In genomic region chr8:105138423-105138822, GRCm38 (mm10) we compare ENCODE assay signal across 9 mouse cellular contexts. TPM values are rescaled to one million over a fixed set of nuclear protein-coding genes. Genes with fewer than 3 reads are reported as not detected.
DNase-seq lines count a peak whose midpoint lies in the region; ATAC-seq and TF ChIP-seq lines count a peak whose summit lies in the region.
"Had no signal": no experiment of that assay in that cellular context is flagged by ENCODE, and none has a peak within 500 bp of the region (broad histone marks: within the 10 kb centered on the region; RNA-seq: fewer than 3 reads in every experiment).

No protein-coding gene starts in this region.

- no peak overlapping the region for H3K4me2 ChIP-seq in forebrain, embryonic 11.5 days (ENCODE audit: low read depth, low read length, severe bottlenecking)
- H3K4me2 ChIP-seq in forebrain, embryonic 16.5 days (ENCODE audit: low read length) = no peak overlapping the region
- H3K4me2 ChIP-seq: limb, embryonic 12.5 days had no signal

- peak; percentile 91 for TF ChIP-seq CTCF in G1E (IDR thresholded peaks at IDR 0.05; ENCODE audit: low read depth, low read length)

- peak; percentile 74 for DNase-seq in forebrain, embryonic 11.5 days (ENCODE audit: low spot score)
- peak; percentile 15 for DNase-seq in G1E (ENCODE audit: low spot score)
- DNase-seq in cerebellum, adult 11-12 months = peak; percentile 17
- peak; percentile 84 for DNase-seq in gastrocnemius, postnatal 10 days
- DNase-seq in layer of hippocampus, adult 18-20 months (ENCODE audit: low spot score in 2 of 2) = peak; percentile 26 to 76
- DNase-seq in splenic B cell, adult 2 months (ENCODE audit: low read depth, low spot score) = peak; percentile 77

- H3K4me1 ChIP-seq in forebrain, embryonic 11.5 days (replicated peaks; ENCODE audit: control insufficient read depth, insufficient read depth, low read length) = no peaks in the 10 kb centered on the region
- H3K4me1 ChIP-seq in forebrain, embryonic 16.5 days (replicated peaks; ENCODE audit: control insufficient read depth, insufficient read depth, low read length) = no peaks in the 10 kb centered on the region
- peaks cover 4% of the 10 kb centered on the region; the same call in 1 of the 2 replicates for H3K4me1 ChIP-seq in G1E (ENCODE audit: insufficient read depth, low read depth, low read length)
- H3K4me1 ChIP-seq: limb, embryonic 12.5 days had no signal

- no peak overlapping the region for H3K27ac ChIP-seq in forebrain, embryonic 11.5 days (ENCODE audit: low read depth, low read length)
- H3K27ac ChIP-seq in forebrain, embryonic 16.5 days (ENCODE audit: low read length) = no peak overlapping the region
- H3K27ac ChIP-seq: limb, embryonic 12.5 days had no signal

- H3K9ac ChIP-seq in forebrain, embryonic 11.5 days (ENCODE audit: low read length) = no peak overlapping the region
- no peak overlapping the region for H3K9ac ChIP-seq in forebrain, embryonic 16.5 days (replicated peaks; ENCODE audit: low read depth, low read length)
- H3K9ac ChIP-seq: limb, embryonic 12.5 days had no signal

- no peak for ATAC-seq in forebrain, embryonic 11.5 days (replicated peaks; ENCODE audit: low FRiP score)
- ATAC-seq in forebrain, embryonic 16.5 days = no peak
- ATAC-seq in G1E (ENCODE audit: extremely low read depth, insufficient number of reproducible peaks, low FRiP score, poor library complexity, severe bottlenecking) = no peak
- peak; percentile 84 for ATAC-seq in megakaryocyte, adult 5-6 weeks (ENCODE audit: poor library complexity, severe bottlenecking)

- WGBS in forebrain, embryonic 11.5 days = 29% methylated on average over 4 of the region's 4 CpGs
- 22% methylated on average over 4 of the region's 4 CpGs for WGBS in forebrain, embryonic 16.5 days

- no peaks in the 10 kb centered on the region for H3K27me3 ChIP-seq in forebrain, embryonic 11.5 days (ENCODE audit: control insufficient read depth, insufficient read depth, low read length)
- no peaks in the 10 kb centered on the region for H3K27me3 ChIP-seq in forebrain, embryonic 16.5 days (replicated peaks; ENCODE audit: control insufficient read depth, insufficient read depth, low read length)
- peaks cover 16% of the 10 kb centered on the region; the same call in 1 of the 2 replicates for H3K27me3 ChIP-seq in G1E (ENCODE audit: insufficient read depth, low read length)
- no peaks in the 10 kb centered on the region for H3K27me3 ChIP-seq in splenic B cell, adult 2 months (ENCODE audit: control insufficient read depth, insufficient read depth, low read length, poor library complexity, severe bottlenecking)

- H3K4me3 ChIP-seq in forebrain, embryonic 11.5 days (ENCODE audit: low read depth, low read length) = no peak overlapping the region
- no peak overlapping the region for H3K4me3 ChIP-seq in forebrain, embryonic 16.5 days (replicated peaks; ENCODE audit: low read length)
- no peak overlapping the region for H3K4me3 ChIP-seq in G1E (ENCODE audit: low read depth, low read length)
- H3K4me3 ChIP-seq: limb, embryonic 12.5 days had no signal

- H3K9me3 ChIP-seq in forebrain, embryonic 11.5 days (ENCODE audit: control insufficient read depth, low read length) = no peaks in the 10 kb centered on the region
- H3K9me3 ChIP-seq in forebrain, embryonic 16.5 days (ENCODE audit: control insufficient read depth, low read length) = no peaks in the 10 kb centered on the region
- no peaks in the 10 kb centered on the region for H3K9me3 ChIP-seq in G1E (replicated peaks)
- H3K9me3 ChIP-seq: limb, embryonic 12.5 days had no signal

- H3K36me3 ChIP-seq in forebrain, embryonic 11.5 days (ENCODE audit: control insufficient read depth, insufficient read depth, low read length) = no peaks in the 10 kb centered on the region
- no peaks in the 10 kb centered on the region for H3K36me3 ChIP-seq in forebrain, embryonic 16.5 days (ENCODE audit: control insufficient read depth, insufficient read depth)
- H3K36me3 ChIP-seq in G1E (replicated peaks) = no peaks in the 10 kb centered on the region
- no peaks in the 10 kb centered on the region for H3K36me3 ChIP-seq in splenic B cell, adult 2 months (ENCODE audit: control insufficient read depth, insufficient read depth, low read length, poor library complexity, severe bottlenecking)
- H3K36me3 ChIP-seq: limb, embryonic 12.5 days had no signal

RNA-seq across cellular contexts. Expression of gene Ces4a, which starts 6.8 kb away (rescaled TPM):
- polyA plus RNA-seq in forebrain, embryonic 11.5 days (2014; fragmentation: Nextera tagmentation; extraction: Ambion mirVana) = not detected in 2 replicates
- 0.11 and 0.29 TPM in 2 replicates for polyA plus RNA-seq in forebrain, embryonic 16.5 days (2015; fragmentation: Nextera tagmentation; extraction: Ambion mirVana)
- not detected in 2 replicates for total RNA-seq in G1E (2014; fragmentation: Nextera tagmentation)
- total RNA-seq in G1E (2017) = not detected in 2 replicates
- not detected in 2 replicates for polyA plus RNA-seq in G1E (2012)
- not detected for total RNA-seq in gastrocnemius, postnatal 10 days (2021)
- total RNA-seq in layer of hippocampus, adult 18-20 months (2021) = not detected
- total RNA-seq in megakaryocyte, adult 5-6 weeks (2015) = not detected in 2 replicates
- total RNA-seq in megakaryocyte, adult 5-6 weeks (2017) = not detected in 2 replicates
- polyA plus RNA-seq: limb, embryonic 12.5 days had no signal

RNA-seq across cellular contexts. Expression of gene Cbfb, which starts 32.1 kb away (rescaled TPM):
- 63.3 and 67.9 TPM in 2 replicates for polyA plus RNA-seq in forebrain, embryonic 11.5 days (2014; fragmentation: Nextera tagmentation; extraction: Ambion mirVana)
- 34.2 and 40.1 TPM in 2 replicates for polyA plus RNA-seq in forebrain, embryonic 16.5 days (2015; fragmentation: Nextera tagmentation; extraction: Ambion mirVana)
- total RNA-seq in G1E (2014; fragmentation: Nextera tagmentation) (81.9 and 84.2 TPM in 2 replicates), G1E (2017) (175 and 182 TPM in 2 replicates)
- polyA plus RNA-seq in G1E (2012) = 31.4 and 33.5 TPM in 2 replicates
- total RNA-seq in gastrocnemius, postnatal 10 days (2021) = 10 to 100 TPM; 39.8 to 46.9 TPM
- 10 to 100 TPM; 22.1 to 24.4 TPM for total RNA-seq in layer of hippocampus, adult 18-20 months (2021)
- total RNA-seq in megakaryocyte, adult 5-6 weeks (2015) = 178 and 200 TPM in 2 replicates
- 204 and 207 TPM in 2 replicates for total RNA-seq in megakaryocyte, adult 5-6 weeks (2017)

RNA-seq across cellular contexts. Expression of gene Ces3b, which starts 54.9 kb away (rescaled TPM):
- not detected in 2 replicates for polyA plus RNA-seq in forebrain, embryonic 11.5 days (2014; fragmentation: Nextera tagmentation; extraction: Ambion mirVana)
- not detected in 2 replicates for polyA plus RNA-seq in forebrain, embryonic 16.5 days (2015; fragmentation: Nextera tagmentation; extraction: Ambion mirVana)
- total RNA-seq in G1E (2014; fragmentation: Nextera tagmentation) (not detected in 2 replicates), G1E (2017) (0.12 and 0.22 TPM in 2 replicates)
- not detected in 2 replicates for polyA plus RNA-seq in G1E (2012)
- not detected for total RNA-seq in gastrocnemius, postnatal 10 days (2021)
- not detected for total RNA-seq in layer of hippocampus, adult 18-20 months (2021)
- total RNA-seq in megakaryocyte, adult 5-6 weeks (2015) = not detected in 2 replicates
- not detected in 2 replicates for total RNA-seq in megakaryocyte, adult 5-6 weeks (2017)
- polyA plus RNA-seq: limb, embryonic 12.5 days had no signal

Comparison
In these comparisons a context has a peak if more than half of its experiments do, and no peak if none do; other contexts are left out.
1. DNase-seq: peak in every context shown above with its lines; median percentile 84 in gastrocnemius, postnatal 10 days; 77 in splenic B cell, adult 2 months; 74 in forebrain, embryonic 11.5 days; 51 in layer of hippocampus, adult 18-20 months; 17 in cerebellum, adult 11-12 months; 15 in G1E.